8 mouse cellular contexts compared by ENCODE assay signal in the genomic region with DNA sequence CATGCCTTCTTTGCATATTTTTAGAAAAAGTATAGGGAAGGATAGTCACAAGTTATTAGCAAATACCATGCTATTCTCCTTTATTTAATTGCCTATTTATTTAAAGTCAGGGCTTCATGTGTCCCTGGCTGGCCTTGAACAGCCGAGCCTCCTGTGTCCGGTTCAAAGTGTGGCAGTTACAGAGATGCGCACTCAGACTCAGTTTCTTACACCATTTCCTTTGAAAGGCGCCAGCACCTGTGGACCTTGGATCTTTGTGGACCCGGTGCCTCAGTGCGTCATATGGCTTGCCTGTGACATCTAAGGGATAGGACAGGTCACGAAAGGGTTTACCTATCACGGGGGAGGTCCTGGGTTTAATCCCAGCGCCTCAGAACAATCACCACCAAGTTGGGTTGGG. TPM values are rescaled to one million over a fixed set of nuclear protein-coding genes. Genes with fewer than 3 reads are reported as not detected.
DNase-seq lines count a peak whose midpoint lies in the region; ATAC-seq lines count a peak whose summit lies in the region.

No protein-coding gene starts in this region.

- H3K27me3 ChIP-seq in kidney, embryonic 16.5 days (ENCODE audit: insufficient read depth, low read length): peaks cover 12% of the 10 kb centered on the region; the same call in 1 of the 2 replicates
- H3K27me3 ChIP-seq in forebrain, embryonic 12.5 days: peaks cover 7% of the 10 kb centered on the region; the same call in 1 of the 2 replicates
- no peaks in the 10 kb centered on the region for H3K27me3 ChIP-seq in limb, embryonic 11.5 days (ENCODE audit: control insufficient read depth, insufficient read depth, low read length)
- H3K27me3 ChIP-seq in neural tube, embryonic 13.5 days: peaks cover 14% of the 10 kb centered on the region; the same call in 1 of the 2 replicates

- no peaks in the 10 kb centered on the region for H3K4me1 ChIP-seq in kidney, embryonic 16.5 days (ENCODE audit: insufficient read depth, low read length)
- H3K4me1 ChIP-seq in forebrain, embryonic 12.5 days: peaks cover 11% of the 10 kb centered on the region
- H3K4me1 ChIP-seq in limb, embryonic 11.5 days (ENCODE audit: control insufficient read depth, insufficient read depth, low read length): 0 out of 2 replicates have a peak, but pooled peaks cover under 1% of the 10 kb centered on the region
- H3K4me1 ChIP-seq in neural tube, embryonic 13.5 days (replicated peaks): peaks cover 11% of the 10 kb centered on the region; the same call in 1 of the 2 replicates

- H3K27ac ChIP-seq in kidney, embryonic 16.5 days (ENCODE audit: low read length): peak overlapping the region; percentile 80
- peak overlapping the region; percentile 86 for H3K27ac ChIP-seq in forebrain, embryonic 12.5 days
- H3K27ac ChIP-seq in limb, embryonic 11.5 days (replicated peaks; ENCODE audit: low read depth, low read length): 0 out of 2 replicates have a peak overlapping the region, but pooled peaks have one; percentile 37
- H3K27ac ChIP-seq in neural tube, embryonic 13.5 days (replicated peaks): peak overlapping the region; percentile 91

- peak overlapping the region; percentile 45; the same call in 1 of the 2 replicates for H3K4me3 ChIP-seq in kidney, embryonic 16.5 days (ENCODE audit: low read length)
- no peak overlapping the region for H3K4me3 ChIP-seq in forebrain, embryonic 12.5 days (replicated peaks)
- H3K4me3 ChIP-seq in limb, embryonic 11.5 days (ENCODE audit: low read depth, low read length): no peak overlapping the region
- 0 out of 2 replicates have a peak overlapping the region, but pooled peaks have one; percentile 37 for H3K4me3 ChIP-seq in neural tube, embryonic 13.5 days

- H3K9ac ChIP-seq in kidney, embryonic 16.5 days (replicated peaks; ENCODE audit: low read length): peak overlapping the region; percentile 55
- H3K9ac ChIP-seq in forebrain, embryonic 12.5 days: 0 out of 2 replicates have a peak overlapping the region, but pooled peaks have one; percentile 33
- H3K9ac ChIP-seq in limb, embryonic 11.5 days (ENCODE audit: low read length): peak overlapping the region; percentile 8; the same call in 1 of the 2 replicates
- H3K9ac ChIP-seq in neural tube, embryonic 13.5 days: peak overlapping the region; percentile 62

- no peak for DNase-seq in kidney, adult 8-10 months
- DNase-seq in limb, embryonic 11.5 days (ENCODE audit: low spot score): no peak
- no peak for DNase-seq in urinary bladder, adult 2 months (ENCODE audit: low spot score)
- DNase-seq in testis, postnatal 10 days (ENCODE audit: low spot score): no peak
- no peak for DNase-seq in spleen, adult 12 weeks (ENCODE audit: low spot score)

- no peak for ATAC-seq in kidney, embryonic 16.5 days (ENCODE audit: low FRiP score, low TSS enrichment)
- peak; percentile 17 for ATAC-seq in forebrain, embryonic 12.5 days (ENCODE audit: low FRiP score)
- no peak for ATAC-seq in limb, embryonic 11.5 days (ENCODE audit: insufficient number of reproducible peaks, low FRiP score, low TSS enrichment, low read depth)
- ATAC-seq in neural tube, embryonic 13.5 days (ENCODE audit: low read depth): peak; percentile 20

- peak overlapping the region; percentile 47 for H3K4me2 ChIP-seq in kidney, embryonic 16.5 days (replicated peaks; ENCODE audit: low read depth, low read length)
- H3K4me2 ChIP-seq in forebrain, embryonic 12.5 days: peak overlapping the region; percentile 34
- no peak overlapping the region; the same call in 1 of the 2 replicates for H3K4me2 ChIP-seq in limb, embryonic 11.5 days (ENCODE audit: low read depth, severe bottlenecking)
- peak overlapping the region; percentile 43 for H3K4me2 ChIP-seq in neural tube, embryonic 13.5 days

- no peaks in the 10 kb centered on the region for H3K36me3 ChIP-seq in kidney, embryonic 16.5 days (ENCODE audit: insufficient read depth, low read length)
- no peaks in the 10 kb centered on the region for H3K36me3 ChIP-seq in forebrain, embryonic 12.5 days (replicated peaks)
- no peaks in the 10 kb centered on the region for H3K36me3 ChIP-seq in limb, embryonic 11.5 days (ENCODE audit: control insufficient read depth, insufficient read depth, low read length)
- H3K36me3 ChIP-seq in neural tube, embryonic 13.5 days: no peaks in the 10 kb centered on the region

- WGBS in kidney, embryonic 16.5 days: 42% methylated on average over 9 of the region's 9 CpGs
- WGBS in forebrain, embryonic 12.5 days: 23% methylated on average over 9 of the region's 9 CpGs
- 41% methylated on average over 9 of the region's 9 CpGs for WGBS in limb, embryonic 11.5 days
- WGBS in neural tube, embryonic 13.5 days: 45% methylated on average over 9 of the region's 9 CpGs

- no peaks in the 10 kb centered on the region for H3K9me3 ChIP-seq in kidney, embryonic 16.5 days (ENCODE audit: low read length)
- no peaks in the 10 kb centered on the region for H3K9me3 ChIP-seq in forebrain, embryonic 12.5 days
- H3K9me3 ChIP-seq in limb, embryonic 11.5 days (ENCODE audit: control insufficient read depth, low read length): no peaks in the 10 kb centered on the region
- H3K9me3 ChIP-seq in neural tube, embryonic 13.5 days: no peaks in the 10 kb centered on the region

RNA-seq across cellular contexts. Expression of a gene that starts 49.5 kb away (rescaled TPM):
- polyA plus RNA-seq in kidney, embryonic 16.5 days (2015; fragmentation: Nextera tagmentation; extraction: Ambion mirVana): 128 and 132 TPM in 2 replicates
- 185 and 189 TPM in 2 replicates for polyA plus RNA-seq in forebrain, embryonic 12.5 days (2016; fragmentation: Nextera tagmentation; extraction: Ambion mirVana)
- 190 and 215 TPM in 2 replicates for polyA plus RNA-seq in limb, embryonic 11.5 days (2014; fragmentation: Nextera tagmentation; extraction: Ambion mirVana)
- 107 and 114 TPM in 2 replicates for polyA plus RNA-seq in neural tube, embryonic 13.5 days (2015; fragmentation: Nextera tagmentation; extraction: Ambion mirVana)
- polyA plus RNA-seq in urinary bladder, adult 2 months (2012; rRNA removed): 61.9 and 98.8 TPM in 2 replicates

Comparison
In these comparisons a context has a peak if more than half of its experiments do, and no peak if none do; other contexts are left out.
1. ATAC-seq: peak in forebrain, embryonic 12.5 days (single experiment) and neural tube, embryonic 13.5 days (single experiment); none in kidney, embryonic 16.5 days (single experiment) and limb, embryonic 11.5 days (single experiment).
2. H3K27ac ChIP-seq: peak in every context shown above with its lines; median percentile 91 in neural tube, embryonic 13.5 days; 86 in forebrain, embryonic 12.5 days; 80 in kidney, embryonic 16.5 days; 37 in limb, embryonic 11.5 days.
3. H3K4me3 ChIP-seq: peak in kidney, embryonic 16.5 days (single experiment) and neural tube, embryonic 13.5 days (single experiment); none in forebrain, embryonic 12.5 days (single experiment) and limb, embryonic 11.5 days (single experiment).
4. H3K9ac ChIP-seq: peak in every context shown above with its lines; median percentile 62 in neural tube, embryonic 13.5 days; 55 in kidney, embryonic 16.5 days; 33 in forebrain, embryonic 12.5 days; 8 in limb, embryonic 11.5 days.